Mouse (Mus musculus): Measurements from ENCODE around the gene Zbtb9.

Zbtb9 gene

GRCm38 (mm10) chr17:27042840-27043239, 69.9 kb downstream of the Zbtb9 start:
- DNase-seq (ENCODE audit: low spot score) = no peak

- no peak for DNase-seq (ENCODE audit: low spot score)
Observed at GRCm38 (mm10) chr17:27045164-27045563, 72.2 kb downstream of the Zbtb9 start.

- DNase-seq (ENCODE audit: low spot score) = no peak
Observed at GRCm38 (mm10) chr17:27047762-27048444, 74.9 kb downstream of the Zbtb9 start.

GRCm38 (mm10) chr17:27048445-27049239, 75.7 kb downstream of the Zbtb9 start:
- DNase-seq (ENCODE audit: low spot score) = peak; percentile 51

- DNase-seq (ENCODE audit: low spot score) = no peak
Observed at GRCm38 (mm10) chr17:27050853-27051252, 77.9 kb downstream of the Zbtb9 start.

GRCm38 (mm10) chr17:27051514-27051913, 78.5 kb downstream of the Zbtb9 start:
- DNase-seq (ENCODE audit: low spot score) = peak; percentile 67

- peak; percentile 82 for DNase-seq (ENCODE audit: low spot score)
Observed at GRCm38 (mm10) chr17:27056170-27056569, 83.2 kb downstream of the Zbtb9 start.

- DNase-seq (ENCODE audit: low spot score) = peak; percentile 85
Observed at GRCm38 (mm10) chr17:27056812-27057516, 84.0 kb downstream of the Zbtb9 start, which contains the start of gene Itpr3. Itpr3 (plus strand) TSS chr17:27057304.

GRCm38 (mm10) chr17:27057517-27058055, 84.6 kb downstream of the Zbtb9 start:
- no peak for DNase-seq (ENCODE audit: low spot score)
